Mouse (Mus musculus) cortical plate, adult 2 months (tissue): ENCODE results near the gene Rexo1.

ENCODE experiments used
- CTCF ChIP-seq: fragments of 200-500 bp; IDR thresholded peaks from 2 replicates; pipeline ENCODE4 v1.5.1; 2011; ENCODE audit warnings: mild to moderate bottlenecking, control low read depth, low read length; ENCODE audit not compliant: insufficient read depth; ENCODE audit errors: extremely low read depth
- POLR2A ChIP-seq: fragments of 200-500 bp; IDR thresholded peaks from 2 replicates; pipeline ENCODE4 v1.6.1; 2011; ENCODE audit warnings: mild to moderate bottlenecking, low read length, control low read depth; ENCODE audit not compliant: insufficient read depth; ENCODE audit errors: extremely low read depth

DNA sequence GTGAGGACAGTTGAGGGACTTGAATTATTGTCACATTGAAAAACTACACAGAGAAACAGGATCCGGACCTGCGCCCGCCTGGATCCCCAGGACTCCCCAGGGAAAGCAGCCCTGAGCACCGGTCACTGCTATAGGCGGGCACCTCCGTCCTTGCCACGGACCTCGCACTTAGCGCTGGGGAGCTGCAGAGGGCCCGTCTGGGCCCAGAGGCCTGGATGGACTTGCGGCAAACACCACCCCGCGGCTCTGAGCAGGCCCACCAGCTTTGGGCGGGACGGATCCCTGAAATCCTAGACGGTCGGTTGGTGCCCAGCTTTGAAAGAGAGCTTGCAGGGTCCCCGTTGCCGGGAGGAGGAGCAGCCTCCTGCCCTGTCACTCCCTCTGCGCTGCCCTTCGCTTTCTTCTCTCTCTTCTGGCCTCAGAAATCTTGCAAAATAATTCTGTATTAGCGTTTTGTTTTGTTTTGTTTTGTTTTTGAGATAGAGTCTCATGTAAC lies 58.5 kb downstream of the Rexo1 start:
- TF ChIP-seq CTCF, result no peak
- no peak for TF ChIP-seq POLR2A
